Mouse (Mus musculus) cerebellum, adult 9-10 months (tissue): ENCODE results near the gene Acap3.

Source experiments
- DNase-seq: peaks from one replicate; pipeline ENCODE4 v3.0.0; 2022

The Acap3 gene

DNA sequence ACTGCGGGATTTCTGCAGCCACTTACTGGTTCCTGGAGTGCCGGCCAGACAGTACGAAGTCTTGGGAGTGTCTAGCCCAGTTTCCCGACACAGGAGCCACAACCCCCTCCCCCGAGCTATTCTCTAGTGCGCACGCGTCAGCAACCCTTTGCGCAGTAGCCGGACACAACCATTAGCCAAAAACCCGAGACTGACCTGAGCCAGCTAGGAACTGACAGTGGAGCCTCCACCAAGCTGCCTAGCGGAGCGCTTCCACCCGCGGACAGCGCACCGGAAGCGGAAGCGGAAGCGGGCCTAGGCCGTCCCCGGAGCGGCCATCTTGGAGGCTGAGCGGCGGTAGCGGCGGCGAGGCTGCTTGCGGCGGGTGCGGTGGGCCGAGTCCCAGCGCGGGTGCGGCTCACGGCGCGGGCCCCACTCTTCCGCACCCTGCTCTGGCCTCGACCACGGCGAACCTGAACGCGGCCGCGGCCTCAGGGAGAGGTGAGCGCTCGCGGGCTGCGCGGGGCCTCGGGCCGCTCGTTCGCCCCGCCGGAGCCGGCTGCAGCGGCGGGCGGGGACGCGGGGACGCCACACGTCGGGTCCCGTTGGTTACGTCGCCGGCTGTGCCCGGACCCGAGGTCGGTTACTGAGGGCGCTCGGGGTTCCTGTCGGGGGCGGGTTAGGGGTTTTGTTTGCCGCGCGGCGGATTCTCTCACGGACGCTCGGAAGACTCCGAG, 52.1 kb downstream of the Acap3 start, which contains the start of gene Ube2j2:
TSS of gene Ube2j2 (plus strand) at position 298 of the 716 bp plus-strand sequence.
- DNase-seq: peak; percentile 98

GRCm38 (mm10) chr4:155944271-155944670, 52.6 kb downstream of the Acap3 start:
- peak; percentile 39 for DNase-seq

DNA sequence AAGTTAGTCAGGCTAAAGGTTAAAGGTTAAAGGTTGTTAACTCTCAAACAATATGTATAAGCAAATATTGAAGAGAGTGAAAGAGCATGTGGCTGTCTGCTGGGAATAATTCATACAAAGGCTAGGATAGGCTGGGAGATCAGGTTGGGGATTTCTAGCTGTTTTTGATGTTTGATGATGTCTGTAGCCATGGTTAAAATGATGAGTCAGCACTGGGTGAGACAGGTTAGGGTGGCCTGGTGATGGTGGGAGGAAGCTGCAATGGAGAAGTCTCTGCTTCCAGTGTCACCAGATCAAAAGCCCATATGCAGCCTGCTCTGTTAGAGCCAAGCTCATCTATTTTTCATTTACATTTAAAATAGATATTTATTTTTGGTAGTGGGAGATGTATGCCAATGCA, 55.5 kb downstream of the Acap3 start:
- DNase-seq: no peak

- peak; percentile 47 for DNase-seq
Measured at GRCm38 (mm10) chr4:155955491-155955890, 63.9 kb downstream of the Acap3 start.
